Mouse (Mus musculus): Measurements from ENCODE around the gene Kdf1.

DNA sequence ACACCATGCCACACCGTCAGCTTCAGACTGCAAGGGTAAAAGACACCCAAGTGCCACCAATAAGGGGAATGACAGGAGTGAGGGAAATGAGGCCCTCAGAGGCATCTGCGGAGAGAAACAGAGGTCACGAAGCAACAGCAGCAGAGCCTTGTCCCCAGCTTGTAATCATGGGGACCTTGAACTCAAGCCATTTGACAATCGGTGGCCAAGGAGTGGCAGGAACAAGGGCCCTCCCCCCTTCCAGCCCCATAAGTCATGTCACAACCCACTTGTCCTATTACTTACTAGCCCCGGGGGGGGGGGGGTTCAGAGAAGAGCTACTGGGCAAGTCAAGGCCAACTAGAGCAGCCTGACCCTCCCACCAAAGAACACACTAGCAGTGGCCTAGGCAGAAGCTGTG lies 17.9 kb downstream of the Kdf1 start:
- TF ChIP-seq POLR2A (IDR thresholded peaks at IDR 0.05; ENCODE audit: control insufficient read depth, low read depth, low read length) (no peak), CTCF (IDR thresholded peaks at IDR 0.05; ENCODE audit: control insufficient read depth, insufficient read depth, insufficient replicate concordance, low read depth, low read length) (no peak)
